Mouse (Mus musculus) small intestine, adult 2 months (tissue): ENCODE results near the gene Cabp2. TPM values are rescaled to one million over a fixed set of nuclear protein-coding genes. Genes with fewer than 3 reads are reported as not detected.
"Not testable (repeated sequence)": the region's sequence is repeated elsewhere in the genome, so short reads cannot be mapped to it uniquely, and the experiment has no call there.

Experiments used
- H3K27ac ChIP-seq: fragments of 200-500 bp; 2 replicates; pipeline ENCODE4 v1.5.1; 2012; ENCODE audit warnings: low read depth, low read length, control low read depth, inconsistent platforms; ENCODE audit not compliant: insufficient read depth
- H3K27me3 ChIP-seq: fragments of 200-500 bp; 2 replicates; pipeline ENCODE4 v1.6.1; 2012; ENCODE audit warnings: mild to moderate bottlenecking, moderate library complexity, low read length, inconsistent platforms; ENCODE audit not compliant: control insufficient read depth, insufficient read depth
- H3K36me3 ChIP-seq: fragments of 200-500 bp; 2 replicates; pipeline ENCODE4 v1.6.1; 2012; ENCODE audit warnings: mild to moderate bottlenecking, low read length, control low read depth, inconsistent platforms; ENCODE audit not compliant: control insufficient read depth, insufficient read depth
- H3K4me1 ChIP-seq: fragments of 200-500 bp; 2 replicates; pipeline ENCODE4 v1.6.1; 2012; ENCODE audit warnings: low read length, inconsistent platforms, mixed read lengths; ENCODE audit not compliant: control insufficient read depth, insufficient read depth, insufficient read length
- H3K4me3 ChIP-seq: fragments of 200-500 bp; 2 replicates; pipeline ENCODE4 v1.5.1; 2012; ENCODE audit warnings: low read depth, mild to moderate bottlenecking, control low read depth, inconsistent platforms, low read length, moderate library complexity
- CTCF ChIP-seq: fragments of 200-500 bp; IDR thresholded peaks from 2 replicates; pipeline ENCODE4 v1.5.1; 2012; ENCODE audit warnings: low read depth, mild to moderate bottlenecking, control low read depth, inconsistent platforms, low read length, moderate library complexity, mixed read lengths; ENCODE audit not compliant: insufficient replicate concordance, insufficient read length; ENCODE audit errors: extremely low read depth
- POLR2A ChIP-seq: fragments of 200-500 bp; IDR thresholded peaks from 2 replicates; pipeline ENCODE4 v1.6.1; 2012; ENCODE audit warnings: low read depth, mild to moderate bottlenecking, control low read depth, inconsistent platforms, low read length, moderate library complexity
- WGBS: fragments of 180-500 bp; shearing (Covaris S2); methylation state at CpG from one replicate; pipeline ENCODE4 v1.1.7; 2018; 5-methylcytosine and 5-hydroxymethylcytosine counted together
- polyA plus RNA-seq: library from polyadenylated mRNA; depleted of rRNA; stranded (reverse); fragments of >200 nt; gene quantifications from 2 replicates; pipeline ENCODE4 v1.2.3, GENCODE M21; 2012; rRNA removed

Cabp2 gene
- 24.8 TPM in 1 of 2 replicates, not detected in the other for polyA plus RNA-seq

DNA sequence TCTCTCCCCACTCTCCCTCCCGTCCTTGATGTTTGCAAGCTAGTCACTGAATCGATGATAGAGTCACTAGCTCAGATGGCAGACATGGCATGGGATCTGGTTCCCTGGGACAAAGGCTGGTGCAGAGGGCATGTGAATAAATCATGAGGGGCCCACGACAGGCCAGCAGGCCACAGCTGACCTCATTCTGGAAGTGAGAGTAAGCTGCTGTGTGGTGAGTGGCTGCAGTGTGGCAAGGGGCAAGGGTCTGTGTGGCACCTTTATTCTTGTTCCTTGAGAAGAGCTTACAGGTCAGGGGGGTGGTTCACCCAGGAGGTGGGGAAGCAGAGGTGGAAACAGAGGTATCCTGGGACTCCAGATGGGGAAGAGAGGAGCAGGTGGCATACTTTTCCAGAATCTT, at the start of gene Cabp2:
Gene Cabp2 (plus strand): TSS at position 185 of the 400 bp plus-strand sequence.
- Histone ChIP-seq H3K27me3 (no peaks in the 10 kb centered on the region), H3K36me3 (no peaks in the 10 kb centered on the region), H3K27ac (no peak within 1 kb of the TSS), H3K4me3 (no peak within 1 kb of the TSS), H3K4me1 (no peaks in the 10 kb centered on the region; the same call in 1 of the 2 replicates)
- 81% methylated on average over 3 of the region's 3 CpGs for WGBS
- TF ChIP-seq CTCF = no peak
- no peak for TF ChIP-seq POLR2A

DNA sequence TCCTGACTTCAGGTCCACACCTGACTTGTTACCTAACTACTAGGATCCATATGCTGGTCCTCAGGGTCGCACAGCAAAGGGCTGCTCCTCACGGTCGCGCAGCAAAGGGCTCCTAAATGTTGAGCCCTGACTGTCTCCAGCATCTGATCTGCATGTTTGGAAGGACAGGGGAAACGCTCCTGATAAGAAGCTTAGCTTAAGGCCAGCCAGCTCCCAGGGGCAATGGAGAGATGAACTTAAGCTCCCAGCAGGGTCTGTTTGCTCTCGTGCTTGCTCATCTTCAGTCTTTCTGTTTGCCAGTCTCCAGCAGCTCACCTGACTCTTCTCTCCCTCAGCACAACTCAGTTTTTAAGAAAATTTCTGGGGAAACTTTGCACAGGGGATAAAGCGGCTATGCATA, 48.7 kb upstream of the Cabp2 start:
- Histone ChIP-seq H3K4me1 (peaks cover 24% of the 10 kb centered on the region), H3K4me3 (no peak overlapping the region), H3K27ac (peak overlapping the region; percentile 64; the same call in 1 of the 2 replicates), H3K36me3 (peaks cover 6% of the 10 kb centered on the region), H3K27me3 (no peaks in the 10 kb centered on the region)
- TF ChIP-seq CTCF (no peak), POLR2A (no peak)
- WGBS = 79% methylated on average over 7 of the region's 7 CpGs

GRCm38 (mm10) chr19:4033298-4033697, 48.1 kb upstream of the Cabp2 start:
- no peak for TF ChIP-seq POLR2A
- TF ChIP-seq CTCF = no peak
- WGBS = 25% methylated on average over 3 of the region's 3 CpGs
- no peaks in the 10 kb centered on the region for H3K27me3 ChIP-seq
- H3K27ac ChIP-seq = peak overlapping the region; percentile 96
- H3K4me1 ChIP-seq = peaks cover 24% of the 10 kb centered on the region
- no peak overlapping the region for H3K4me3 ChIP-seq
- peaks cover 6% of the 10 kb centered on the region for H3K36me3 ChIP-seq

GRCm38 (mm10) chr19:4033742-4034141, 47.6 kb upstream of the Cabp2 start:
- TF ChIP-seq POLR2A (no peak), CTCF (no peak)
- Histone ChIP-seq H3K36me3 (peaks cover 6% of the 10 kb centered on the region), H3K4me1 (peaks cover 24% of the 10 kb centered on the region), H3K27me3 (no peaks in the 10 kb centered on the region), H3K4me3 (no peak overlapping the region), H3K27ac (peak overlapping the region; percentile 96)
- 19% methylated on average over 5 of the region's 5 CpGs for WGBS

- peak overlapping the region; percentile 93 for H3K27ac ChIP-seq
Measured at GRCm38 (mm10) chr19:4036327-4037045, 44.9 kb upstream of the Cabp2 start.

DNA sequence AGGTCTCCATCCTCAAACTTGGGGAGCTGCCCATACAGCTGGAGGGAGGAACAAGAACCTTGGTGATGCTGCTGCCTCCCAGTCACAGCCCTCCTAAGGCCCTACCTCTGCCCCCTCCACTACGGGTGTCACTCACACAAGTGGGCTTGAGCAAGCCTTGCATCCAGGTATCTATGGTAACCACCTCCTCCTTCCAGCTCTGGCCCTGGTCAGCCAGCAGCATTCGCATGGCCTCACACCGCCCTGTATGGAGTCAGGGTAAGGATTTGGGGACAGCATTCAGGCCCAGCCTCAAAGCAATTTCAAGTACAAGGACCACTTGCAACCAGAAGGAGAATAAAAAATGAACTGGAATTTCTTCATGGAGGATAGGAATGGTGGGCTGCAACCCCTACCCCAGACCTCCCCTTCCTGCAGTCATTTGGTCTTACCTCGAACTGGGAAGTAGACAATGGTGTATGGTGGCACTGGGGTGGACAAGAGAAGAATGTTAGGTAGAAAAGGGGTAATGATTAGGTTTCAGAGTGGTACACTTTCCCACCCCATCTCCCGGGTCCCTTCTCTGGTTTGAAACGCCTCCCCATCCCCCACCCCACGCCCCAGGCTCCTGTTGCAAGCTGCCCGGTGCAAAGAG, 44.1 kb upstream of the Cabp2 start:
- H3K4me1 ChIP-seq = peaks cover 22% of the 10 kb centered on the region
- H3K27ac ChIP-seq = peak overlapping the region; percentile 65
- H3K4me3 ChIP-seq = peak overlapping the region; percentile 89
- WGBS = 16% methylated on average over 7 of the region's 8 CpGs
- H3K36me3 ChIP-seq, H3K27me3 ChIP-seq: not testable (repeated sequence)

More at GRCm38 (mm10) chr19:4036327-4037045, 44.9 kb upstream of the Cabp2 start:
- Histone ChIP-seq H3K4me3 (peak overlapping the region; percentile 55), H3K4me1 (peaks cover 19% of the 10 kb centered on the region), H3K27me3 (no peaks in the 10 kb centered on the region), H3K36me3 (peaks cover 6% of the 10 kb centered on the region)
- WGBS = 29% methylated on average over 12 of the region's 12 CpGs
- TF ChIP-seq POLR2A (0 out of 2 replicates have a peak, but pooled peaks have one; percentile 29), CTCF (no peak)

GRCm38 (mm10) chr19:4037788-4038232, 43.6 kb upstream of the Cabp2 start, which contains the start of gene Gstp1:
Gstp1 (minus strand) TSS chr19:4037985.
- WGBS = under 1% methylated on average over 26 of the region's 26 CpGs
- Histone ChIP-seq H3K4me3 (peak within 1 kb of the TSS; percentile 89), H3K4me1 (peaks cover 20% of the 10 kb centered on the region; the same call in 1 of the 2 replicates), H3K36me3 (peaks cover 6% of the 10 kb centered on the region), H3K27ac (peak within 1 kb of the TSS; percentile 93), H3K27me3 (no peaks in the 10 kb centered on the region)
- TF ChIP-seq POLR2A (peak; percentile 93), CTCF (peak; percentile 48; the same call in 1 of the 2 replicates)

DNA sequence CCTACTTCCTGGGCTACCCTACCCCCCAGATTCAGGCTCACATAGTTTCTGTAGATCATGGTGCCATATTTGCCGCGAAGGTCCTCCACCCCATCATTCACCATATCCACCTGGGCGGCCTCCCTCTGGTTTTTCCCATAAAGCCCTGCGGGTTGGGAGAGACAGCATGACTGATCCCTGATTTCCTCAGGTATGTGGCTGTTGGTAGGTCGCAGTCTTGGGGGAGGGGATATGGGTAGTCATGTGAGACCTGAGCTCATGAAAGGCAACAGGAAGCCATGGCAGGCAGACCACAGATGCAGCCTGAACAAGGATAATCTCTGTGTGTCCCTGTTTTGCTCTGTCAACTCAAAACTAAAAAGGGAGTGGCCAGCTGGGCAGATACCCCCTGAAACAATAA, 40.4 kb upstream of the Cabp2 start:
- not testable (repeated sequence) for H3K4me1 ChIP-seq, H3K27ac ChIP-seq, H3K36me3 ChIP-seq, H3K27me3 ChIP-seq, H3K4me3 ChIP-seq
- WGBS = 89% methylated on average over 5 of the region's 5 CpGs

DNA sequence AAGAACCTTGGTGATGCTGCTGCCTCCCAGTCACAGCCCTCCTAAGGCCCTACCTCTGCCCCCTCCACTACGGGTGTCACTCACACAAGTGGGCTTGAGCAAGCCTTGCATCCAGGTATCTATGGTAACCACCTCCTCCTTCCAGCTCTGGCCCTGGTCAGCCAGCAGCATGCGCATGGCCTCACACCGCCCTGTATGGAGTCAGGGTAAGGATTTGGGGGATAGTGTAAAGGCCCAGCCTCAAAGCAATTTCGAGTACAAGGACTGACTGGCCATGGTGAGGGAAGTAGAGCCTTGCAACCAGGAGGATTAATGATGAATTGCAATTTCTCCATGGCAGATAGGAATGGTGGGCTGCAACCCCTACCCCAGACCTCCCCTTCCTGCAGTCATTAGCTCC, 39.9 kb upstream of the Cabp2 start:
- not testable (repeated sequence) for H3K27me3 ChIP-seq, H3K36me3 ChIP-seq, H3K4me1 ChIP-seq
- Histone ChIP-seq H3K4me3 (peak overlapping the region; percentile 64), H3K27ac (peak overlapping the region; percentile 63)
- WGBS = 89% methylated on average over 4 of the region's 4 CpGs
